Mouse (Mus musculus): Measurements from ENCODE around the gene Sept1. TPM values are rescaled to one million over a fixed set of nuclear protein-coding genes. Genes with fewer than 3 reads are reported as not detected.
"Not testable (repeated sequence)": the region's sequence is repeated elsewhere in the genome, so short reads cannot be mapped to it uniquely, and the experiment has no call there.

The Sept1 gene
- polyA plus RNA-seq, 1 experiment: 3.2 TPM

DNA sequence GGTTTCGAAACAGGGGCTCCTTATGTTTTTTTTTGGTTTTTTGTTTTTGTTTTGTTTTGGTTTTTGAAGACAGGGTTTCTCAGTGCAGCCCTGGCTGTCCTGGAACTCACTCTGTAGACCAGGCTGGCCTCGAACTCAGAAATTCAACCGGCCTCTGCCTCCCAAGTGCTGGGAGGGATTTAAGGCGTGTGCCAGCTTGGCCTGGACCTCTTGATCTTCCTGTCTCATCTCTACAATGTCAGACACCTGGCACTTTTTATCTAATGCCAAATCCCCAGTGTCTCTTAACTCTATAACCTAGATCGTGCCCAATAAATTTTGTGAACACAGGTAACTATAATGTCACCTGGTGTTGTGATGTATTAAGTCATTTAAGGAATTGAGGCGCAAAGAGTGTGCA lies 20.4 kb upstream of the Sept1 start:
- Histone ChIP-seq H3K36me3 (ENCODE audit: control insufficient read depth, insufficient read depth, low read length) (no peaks in the 10 kb centered on the region; the same call in 1 of the 2 replicates), H3K4me1 (ENCODE audit: control insufficient read depth, insufficient read depth, low read length) (peaks cover 3% of the 10 kb centered on the region), H3K27me3 (ENCODE audit: control insufficient read depth, insufficient read depth, low read length) (no peaks in the 10 kb centered on the region), H3K27ac (ENCODE audit: control insufficient read depth, insufficient read depth, low read depth, low read length) (0 out of 2 replicates have a peak overlapping the region, but pooled peaks have one; percentile 0), H3K4me3 (ENCODE audit: control insufficient read depth, low read depth, low read length) (peak overlapping the region; percentile 58)
- TF ChIP-seq POLR2A (IDR thresholded peaks at IDR 0.05; ENCODE audit: control insufficient read depth, low read depth, low read length) (no peak), CTCF (IDR thresholded peaks at IDR 0.05; ENCODE audit: control insufficient read depth, insufficient read depth, insufficient replicate concordance, low read depth, low read length) (no peak)

DNA sequence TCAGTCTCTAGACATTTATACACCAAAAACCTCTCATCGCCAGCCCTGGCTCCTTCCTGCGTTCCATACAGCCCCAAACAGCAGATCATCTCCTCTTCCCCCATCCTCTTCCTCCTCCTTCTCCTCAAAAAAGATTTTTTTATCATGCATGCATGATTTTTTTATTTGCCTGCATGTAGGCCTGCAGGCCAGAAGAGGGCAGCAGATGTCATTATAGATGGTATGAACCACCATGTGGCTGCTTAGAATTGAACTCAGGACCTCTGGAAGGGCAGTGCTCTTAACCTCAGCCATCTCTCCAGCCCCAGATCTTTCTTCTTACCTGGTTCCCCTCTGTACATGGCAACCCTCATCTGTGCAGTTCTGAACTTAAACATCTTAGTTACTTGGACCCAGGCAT lies 19.5 kb upstream of the Sept1 start:
- Histone ChIP-seq H3K36me3 (ENCODE audit: control insufficient read depth, insufficient read depth, low read length) (no peaks in the 10 kb centered on the region; the same call in 1 of the 2 replicates), H3K4me1 (ENCODE audit: control insufficient read depth, insufficient read depth, low read length) (peaks cover 3% of the 10 kb centered on the region), H3K27me3 (ENCODE audit: control insufficient read depth, insufficient read depth, low read length) (no peaks in the 10 kb centered on the region), H3K4me3 (ENCODE audit: control insufficient read depth, low read depth, low read length) (no peak overlapping the region), H3K27ac (ENCODE audit: control insufficient read depth, insufficient read depth, low read depth, low read length) (no peak overlapping the region)
- TF ChIP-seq POLR2A (IDR thresholded peaks at IDR 0.05; ENCODE audit: control insufficient read depth, low read depth, low read length) (no peak), CTCF (IDR thresholded peaks at IDR 0.05; ENCODE audit: control insufficient read depth, insufficient read depth, insufficient replicate concordance, low read depth, low read length) (no peak)

DNA sequence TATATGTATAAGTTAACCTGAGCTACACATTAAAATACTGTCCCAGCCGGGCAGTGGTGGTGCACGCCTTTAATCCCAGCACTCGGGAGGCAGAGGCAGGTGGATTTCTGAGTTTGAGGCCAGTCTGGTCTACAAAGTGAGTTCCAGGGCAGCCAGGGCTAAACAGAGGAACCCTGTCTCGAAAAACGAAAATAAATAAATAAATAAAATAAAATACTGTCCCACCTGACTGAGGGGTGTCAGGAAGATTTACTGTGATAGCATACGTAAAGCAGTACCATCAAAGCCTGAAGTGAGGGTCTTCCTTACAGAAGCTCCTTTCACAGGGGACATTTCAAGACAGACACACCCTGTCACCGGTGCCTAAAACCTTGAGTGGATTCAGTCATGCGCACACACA lies 17.6 kb upstream of the Sept1 start:
- H3K27ac ChIP-seq (ENCODE audit: control insufficient read depth, insufficient read depth, low read depth, low read length); H3K36me3 ChIP-seq (ENCODE audit: control insufficient read depth, insufficient read depth, low read length); H3K4me1 ChIP-seq (ENCODE audit: control insufficient read depth, insufficient read depth, low read length); H3K4me3 ChIP-seq (ENCODE audit: control insufficient read depth, low read depth, low read length); H3K27me3 ChIP-seq (ENCODE audit: control insufficient read depth, insufficient read depth, low read length): not testable (repeated sequence)

DNA sequence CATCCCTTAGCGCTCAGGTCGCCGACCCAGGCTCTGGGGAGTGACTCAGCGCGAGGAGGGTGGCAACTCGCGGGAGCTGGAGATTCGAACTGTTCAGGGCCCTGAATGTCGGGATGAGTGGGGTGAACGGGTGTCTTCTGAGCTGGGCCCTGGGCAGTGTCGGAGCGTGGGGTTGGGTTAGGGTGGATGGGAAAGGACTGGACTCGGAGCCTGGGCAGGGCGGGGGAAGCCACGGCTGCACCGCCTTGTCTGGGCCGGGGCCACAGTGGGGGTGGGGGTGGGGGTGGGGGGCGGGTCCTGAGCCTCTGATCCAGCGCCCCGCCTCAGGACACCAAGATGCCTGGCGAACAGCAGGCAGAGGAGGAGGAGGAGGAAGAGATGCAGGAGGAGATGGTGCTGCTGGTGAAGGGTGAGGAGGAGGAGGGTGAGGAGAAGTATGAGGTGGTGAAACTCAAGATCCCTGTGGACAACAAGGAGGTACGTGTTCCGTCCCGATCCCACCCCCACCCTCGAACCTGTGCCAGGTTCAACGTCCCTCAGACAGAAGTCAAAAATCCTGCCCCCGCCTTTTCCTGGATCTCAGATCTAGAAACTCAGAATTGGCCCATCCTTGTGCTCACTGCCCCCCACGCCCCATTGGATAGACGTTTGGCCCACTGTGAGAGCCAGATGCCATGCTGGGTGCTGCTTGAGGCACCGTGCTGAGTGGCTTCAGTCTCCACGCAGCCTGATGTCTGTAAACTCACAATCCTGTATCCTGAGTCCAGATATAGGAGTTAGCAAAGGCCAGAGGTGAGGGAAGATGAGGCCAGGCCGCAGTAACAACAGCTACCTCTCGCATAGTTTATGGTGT lies 12.0 kb upstream of the Sept1 start:
- H3K4me3 ChIP-seq (ENCODE audit: control insufficient read depth, low read depth, low read length): peak overlapping the region; percentile 81
- no peaks in the 10 kb centered on the region; the same call in 1 of the 2 replicates for H3K36me3 ChIP-seq (ENCODE audit: control insufficient read depth, insufficient read depth, low read length)
- no peak for TF ChIP-seq POLR2A (IDR thresholded peaks at IDR 0.05; ENCODE audit: control insufficient read depth, low read depth, low read length)
- no peak for TF ChIP-seq CTCF (IDR thresholded peaks at IDR 0.05; ENCODE audit: control insufficient read depth, insufficient read depth, insufficient replicate concordance, low read depth, low read length)
- H3K27me3 ChIP-seq (ENCODE audit: control insufficient read depth, insufficient read depth, low read length): no peaks in the 10 kb centered on the region
- peaks cover 11% of the 10 kb centered on the region for H3K4me1 ChIP-seq (ENCODE audit: control insufficient read depth, insufficient read depth, low read length)
- peak overlapping the region; percentile 90 for H3K27ac ChIP-seq (ENCODE audit: control insufficient read depth, insufficient read depth, low read depth, low read length)

DNA sequence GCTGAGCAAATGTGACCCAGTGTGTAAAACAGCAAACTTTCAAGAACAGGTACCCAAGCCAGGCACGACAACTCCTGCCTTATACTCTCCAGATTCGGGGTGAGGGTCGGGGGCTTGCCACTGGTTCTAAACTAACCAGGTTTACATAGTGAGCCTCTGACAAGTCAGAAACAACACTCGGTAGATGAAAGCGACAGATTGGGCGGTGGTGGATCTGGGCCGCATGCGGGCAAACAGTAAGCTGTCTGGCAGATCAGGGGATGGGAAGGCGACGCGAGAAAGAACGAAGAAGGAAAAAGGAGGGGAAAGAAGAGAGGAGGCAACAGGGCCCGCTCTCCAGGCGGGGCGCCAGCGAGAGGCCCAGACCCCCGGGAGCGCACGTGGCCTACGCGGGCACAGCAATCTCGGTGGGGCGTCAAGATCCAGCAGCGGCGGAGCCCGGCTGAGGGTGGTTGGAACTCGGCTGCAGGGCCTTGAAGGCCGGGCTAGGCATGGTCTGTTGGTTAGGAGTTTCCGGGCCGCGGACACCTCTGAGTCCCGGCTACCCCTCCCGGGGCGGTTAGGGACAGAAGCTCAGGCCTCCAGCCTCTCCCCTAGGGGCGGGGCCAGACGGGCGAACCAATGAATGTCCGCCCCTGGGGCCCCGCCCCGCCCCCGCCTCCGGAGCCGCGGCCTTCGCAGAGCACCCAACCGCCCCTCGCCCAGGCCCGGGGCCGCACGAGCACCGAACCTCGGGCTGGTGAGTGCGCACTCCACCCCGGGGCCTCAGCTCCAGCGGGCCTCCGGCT lies 11.1 kb upstream of the Sept1 start, which contains the start of gene Zfp771:
Zfp771 (plus strand) TSS at position 405 of the 788 bp plus-strand sequence.
- Histone ChIP-seq H3K4me3 (ENCODE audit: control insufficient read depth, low read depth, low read length) (peak within 1 kb of the TSS; percentile 83), H3K4me1 (ENCODE audit: control insufficient read depth, insufficient read depth, low read length) (peaks cover 11% of the 10 kb centered on the region), H3K36me3 (ENCODE audit: control insufficient read depth, insufficient read depth, low read length) (no peaks in the 10 kb centered on the region), H3K27me3 (ENCODE audit: control insufficient read depth, insufficient read depth, low read length) (no peaks in the 10 kb centered on the region), H3K27ac (ENCODE audit: control insufficient read depth, insufficient read depth, low read depth, low read length) (peak within 1 kb of the TSS; percentile 90)
- TF ChIP-seq CTCF (IDR thresholded peaks at IDR 0.05; ENCODE audit: control insufficient read depth, insufficient read depth, insufficient replicate concordance, low read depth, low read length) (no peak), POLR2A (IDR thresholded peaks at IDR 0.05; ENCODE audit: control insufficient read depth, low read depth, low read length) (peak; percentile 79)

DNA sequence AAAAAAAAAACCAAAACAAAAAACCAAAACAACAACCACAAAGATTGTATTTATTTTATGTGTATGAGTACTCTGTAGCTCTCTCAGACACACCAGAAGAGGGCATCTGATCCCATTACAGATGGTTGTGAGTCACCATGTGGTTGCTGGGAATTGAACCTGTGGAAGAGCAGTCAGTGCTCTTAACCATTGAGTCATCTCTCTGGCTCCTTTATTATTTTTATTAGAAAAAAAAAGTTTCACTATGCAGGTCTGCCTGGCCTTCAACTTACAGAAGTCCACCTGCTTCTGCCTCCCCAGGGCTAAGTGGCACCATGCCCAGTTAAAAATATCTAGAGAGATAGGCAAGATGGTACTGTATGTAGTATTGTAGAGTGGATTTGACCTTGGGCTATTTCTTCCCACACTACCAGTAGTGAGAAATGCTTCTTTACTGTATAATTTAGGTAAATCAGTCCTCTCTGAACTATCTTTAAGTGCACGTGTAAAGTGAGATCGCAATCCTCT lies 10.5 kb upstream of the Sept1 start:
- Histone ChIP-seq H3K4me3 (ENCODE audit: control insufficient read depth, low read depth, low read length) (peak overlapping the region; percentile 83), H3K27ac (ENCODE audit: control insufficient read depth, insufficient read depth, low read depth, low read length) (peak overlapping the region; percentile 87), H3K36me3 (ENCODE audit: control insufficient read depth, insufficient read depth, low read length) (no peaks in the 10 kb centered on the region), H3K4me1 (ENCODE audit: control insufficient read depth, insufficient read depth, low read length) (peaks cover 11% of the 10 kb centered on the region), H3K27me3 (ENCODE audit: control insufficient read depth, insufficient read depth, low read length) (no peaks in the 10 kb centered on the region)
- TF ChIP-seq CTCF (IDR thresholded peaks at IDR 0.05; ENCODE audit: control insufficient read depth, insufficient read depth, insufficient replicate concordance, low read depth, low read length) (no peak), POLR2A (IDR thresholded peaks at IDR 0.05; ENCODE audit: control insufficient read depth, low read depth, low read length) (no peak)

DNA sequence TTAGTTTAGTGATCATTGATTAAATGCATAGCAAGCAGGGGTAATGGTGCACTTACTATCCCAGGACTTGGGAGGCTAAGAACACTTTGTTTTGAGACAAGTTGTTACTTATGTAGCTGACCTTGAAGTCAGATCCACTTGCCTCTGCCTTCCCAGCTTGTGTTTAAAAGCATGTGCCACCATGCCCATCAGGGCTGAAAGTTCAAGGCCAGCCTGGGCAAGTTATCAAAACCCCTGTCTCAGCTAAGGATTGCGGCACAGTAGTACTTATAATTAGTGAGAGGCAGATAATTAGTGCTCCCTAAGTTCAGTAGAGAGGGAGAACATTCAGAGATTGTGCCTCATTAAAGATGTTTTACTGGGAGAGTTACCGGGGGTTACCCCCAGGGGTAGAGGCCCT lies 1.8 kb upstream of the Sept1 start:
- Histone ChIP-seq H3K27ac (ENCODE audit: control insufficient read depth, insufficient read depth, low read depth, low read length) (no peak overlapping the region), H3K4me3 (ENCODE audit: control insufficient read depth, low read depth, low read length) (no peak overlapping the region), H3K36me3 (ENCODE audit: control insufficient read depth, insufficient read depth, low read length) (no peaks in the 10 kb centered on the region), H3K27me3 (ENCODE audit: control insufficient read depth, insufficient read depth, low read length) (no peaks in the 10 kb centered on the region), H3K4me1 (ENCODE audit: control insufficient read depth, insufficient read depth, low read length) (peaks cover 4% of the 10 kb centered on the region)
- TF ChIP-seq CTCF (IDR thresholded peaks at IDR 0.05; ENCODE audit: control insufficient read depth, insufficient read depth, insufficient replicate concordance, low read depth, low read length) (no peak), POLR2A (IDR thresholded peaks at IDR 0.05; ENCODE audit: control insufficient read depth, low read depth, low read length) (no peak)
